Mouse (Mus musculus) heart, postnatal 4 days (tissue): Measurements from ENCODE around the gene Rtp4. TPM values are rescaled to one million over a fixed set of nuclear protein-coding genes. Genes with fewer than 3 reads are reported as not detected.

Experiments
- DNase-seq: peaks from one replicate; pipeline ENCODE4 v3.0.0; 2021
- total RNA-seq, 2 experiments: library from RNA; stranded (reverse); gene quantifications; 2 replicates each; pipeline ENCODE4 v1.2.3; 2021

Gene Rtp4
- total RNA-seq, 2 experiments from 2014 or later: 1.8 to 2.1 TPM

DNA sequence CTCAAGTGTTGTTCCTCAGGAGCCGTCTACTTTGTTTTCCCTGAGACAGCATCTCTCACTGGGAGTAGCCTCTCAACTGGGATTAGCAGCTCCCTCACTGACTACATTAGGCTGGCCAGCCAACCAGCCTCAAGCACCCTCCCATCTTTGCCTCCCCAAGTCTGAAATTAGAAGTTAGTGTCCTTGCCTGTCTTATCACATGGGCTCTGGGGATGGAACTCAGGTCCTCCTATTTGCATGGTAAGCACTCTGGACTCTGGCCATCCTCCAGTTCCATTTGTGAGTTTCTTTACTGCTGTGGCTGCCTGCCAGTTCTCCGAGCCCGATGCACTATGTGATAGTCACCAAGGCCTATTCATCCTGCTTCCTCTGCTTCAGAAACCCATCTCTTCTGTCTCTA is 4.3 kb upstream of the Rtp4 start:
- DNase-seq: peak; percentile 76

DNA sequence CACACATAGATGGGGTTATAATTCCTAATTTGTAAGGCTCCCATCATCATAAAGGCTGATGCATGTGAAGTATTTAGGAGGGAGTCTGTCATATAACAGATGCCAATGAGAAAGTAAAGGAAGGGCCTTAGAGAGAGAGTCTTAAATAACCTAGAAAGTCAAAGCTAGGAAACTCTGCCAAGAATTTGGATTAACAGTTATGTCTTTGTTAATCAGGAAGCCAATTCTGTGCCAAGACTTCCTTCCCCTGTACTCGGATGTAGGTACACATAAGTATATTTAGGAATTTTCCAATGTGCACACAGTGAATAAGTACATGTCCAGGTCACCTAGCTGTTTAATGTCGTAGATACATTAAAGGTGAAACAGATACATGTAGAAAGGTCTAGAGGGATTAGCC is 3.5 kb upstream of the Rtp4 start:
- DNase-seq: no peak

DNA sequence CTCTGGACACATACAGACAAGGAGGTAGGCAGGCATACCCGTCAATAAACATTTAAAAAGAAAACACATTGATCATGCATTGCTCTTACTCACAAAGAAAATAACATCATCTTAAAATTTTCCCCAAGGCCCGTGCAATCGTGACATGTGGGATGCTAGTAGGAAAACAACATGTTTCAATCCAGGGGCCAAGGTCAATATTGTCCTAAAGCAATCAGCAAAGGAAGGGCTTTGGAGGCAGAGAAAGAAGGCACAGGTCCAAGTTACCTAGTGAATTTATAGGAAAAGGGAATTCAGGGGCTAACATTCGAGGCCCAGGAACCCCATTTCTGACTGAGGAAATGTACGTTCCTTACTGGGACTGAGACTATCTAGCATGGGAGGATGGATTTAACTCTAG is 2.9 kb upstream of the Rtp4 start:
- DNase-seq: no peak

DNA sequence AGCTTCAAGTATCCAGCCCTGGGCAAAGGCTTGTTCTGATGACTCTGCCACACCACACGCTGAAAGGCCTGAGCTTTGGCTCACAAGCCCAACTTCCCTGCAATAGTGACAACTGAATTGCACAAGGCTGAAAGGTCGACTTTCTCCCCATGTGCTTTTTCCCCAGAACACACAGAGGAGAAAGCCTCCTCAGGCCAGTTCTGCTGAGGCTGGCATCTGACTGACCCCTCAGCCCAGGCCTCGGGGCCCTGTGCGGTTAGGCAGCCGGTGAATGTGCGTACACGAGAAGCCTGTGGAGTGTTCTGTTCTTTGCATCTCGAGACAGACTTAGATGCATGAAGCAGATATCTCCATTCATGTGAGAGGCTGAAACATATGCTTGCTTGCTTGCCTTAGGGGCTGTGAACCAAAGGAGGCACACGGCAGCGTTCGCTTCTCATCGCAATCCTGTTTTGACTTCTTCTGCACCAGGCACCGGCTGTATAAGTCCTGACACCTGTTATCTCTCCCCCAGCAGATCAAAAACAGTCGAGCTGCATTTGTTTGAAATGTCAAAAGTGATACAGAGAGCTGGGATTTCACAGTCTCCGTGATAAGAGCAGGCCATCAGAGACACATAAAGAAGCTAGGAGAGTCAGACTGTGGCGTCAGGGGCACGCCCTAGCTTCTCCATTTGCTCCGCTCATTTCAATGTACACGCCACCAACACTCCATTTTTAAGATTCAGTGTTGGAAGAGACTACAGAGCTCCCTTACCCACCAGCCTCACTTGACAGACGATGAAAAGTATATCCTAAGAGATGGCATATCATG is 2.1 kb upstream of the Rtp4 start:
- DNase-seq: no peak

DNA sequence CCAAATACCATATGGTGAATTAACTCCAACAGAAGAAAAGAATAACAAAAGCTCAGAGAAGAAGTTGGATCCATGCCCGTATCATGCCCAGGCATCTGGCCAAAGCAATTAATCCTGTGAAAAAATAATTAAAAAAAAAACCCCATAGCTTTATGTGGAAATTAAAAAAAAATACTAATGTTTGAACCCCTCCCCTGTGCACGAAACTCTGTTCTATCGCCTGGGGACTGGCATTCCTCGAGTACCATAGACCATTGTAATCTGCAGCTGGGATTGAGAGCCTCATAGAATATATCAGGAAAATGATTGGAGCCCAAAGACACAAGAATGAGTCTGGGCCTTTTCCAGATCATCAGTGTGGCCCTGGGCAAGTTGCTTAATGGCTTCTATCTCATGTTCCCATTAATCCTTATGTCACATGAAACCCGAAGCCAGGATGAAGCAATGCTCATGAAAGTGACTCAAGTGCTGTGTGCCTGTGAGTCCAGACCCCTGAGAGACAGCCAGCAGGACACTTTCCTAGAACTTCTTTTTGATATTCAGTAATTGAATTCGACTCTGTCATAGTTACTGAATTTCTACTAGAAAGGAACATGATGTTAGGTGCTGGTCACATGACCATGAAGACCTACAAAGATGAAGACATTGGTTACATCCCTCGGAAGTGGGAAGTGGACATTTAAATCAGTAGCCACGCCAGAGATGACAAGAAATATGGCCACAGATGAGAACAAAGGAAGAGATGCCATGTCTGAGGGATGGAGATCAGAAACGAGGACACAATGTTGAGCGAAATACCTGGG is 1.3 kb upstream of the Rtp4 start:
- DNase-seq: no peak

DNA sequence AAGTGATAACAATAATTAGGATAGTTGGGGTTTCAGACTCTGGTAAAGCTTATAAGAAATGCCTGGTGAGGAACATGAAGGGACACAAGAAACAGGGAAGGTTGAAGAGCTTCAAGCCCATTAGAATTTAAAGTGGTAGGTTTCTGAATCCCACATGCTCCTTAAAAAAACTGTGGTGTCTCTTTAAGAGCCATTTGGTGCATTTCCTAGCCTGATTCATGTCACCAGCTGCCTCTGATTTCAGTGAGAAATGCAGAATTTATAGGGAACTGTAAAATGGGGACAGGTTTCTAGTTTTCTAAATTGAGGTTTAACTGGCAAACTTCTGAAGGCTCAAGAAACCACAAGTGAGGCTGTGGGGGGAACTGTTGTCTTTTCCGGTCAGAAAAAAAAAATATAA is 320 bp upstream of the Rtp4 start:
- DNase-seq: no peak

DNA sequence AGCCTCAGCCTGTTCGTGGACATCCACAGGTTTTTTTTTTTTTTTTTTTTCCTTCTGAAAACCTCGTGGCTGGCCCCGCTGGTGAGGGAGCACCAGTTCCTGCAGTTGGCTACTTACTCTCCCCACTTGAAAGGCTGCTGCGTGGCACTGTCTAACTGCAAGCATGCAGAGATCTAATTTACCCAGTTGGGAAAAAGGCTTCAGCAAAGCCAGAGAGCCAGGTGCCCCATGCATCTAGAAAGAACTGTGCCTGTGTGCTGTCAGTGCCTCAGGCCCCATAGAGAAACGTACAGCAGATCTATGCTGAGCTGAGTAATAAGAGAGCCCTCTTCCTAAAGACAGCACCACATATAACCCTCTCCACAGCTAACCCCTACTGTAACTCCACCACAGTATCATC is 1.0 kb downstream of the Rtp4 start:
- no peak for DNase-seq

DNA sequence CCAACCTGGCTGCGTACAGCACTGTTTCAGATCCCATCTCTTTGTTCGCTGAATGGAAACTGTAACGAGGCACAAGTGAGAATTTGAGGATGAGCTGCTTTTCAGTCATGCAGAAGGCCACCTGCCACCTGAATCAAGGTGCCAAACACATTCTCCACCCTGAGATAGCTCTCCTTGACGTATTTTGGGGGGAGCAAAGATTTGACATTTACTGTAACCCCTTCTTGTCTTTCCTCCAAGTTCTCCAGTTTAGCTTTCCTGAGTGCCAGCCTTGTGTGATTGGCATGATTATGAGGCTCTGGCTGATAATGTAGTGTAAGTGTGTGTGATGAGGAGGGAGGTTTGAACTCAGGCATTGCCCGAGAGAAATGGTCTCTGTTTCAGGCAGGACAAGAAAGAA is 2.0 kb downstream of the Rtp4 start:
- DNase-seq: no peak

DNA sequence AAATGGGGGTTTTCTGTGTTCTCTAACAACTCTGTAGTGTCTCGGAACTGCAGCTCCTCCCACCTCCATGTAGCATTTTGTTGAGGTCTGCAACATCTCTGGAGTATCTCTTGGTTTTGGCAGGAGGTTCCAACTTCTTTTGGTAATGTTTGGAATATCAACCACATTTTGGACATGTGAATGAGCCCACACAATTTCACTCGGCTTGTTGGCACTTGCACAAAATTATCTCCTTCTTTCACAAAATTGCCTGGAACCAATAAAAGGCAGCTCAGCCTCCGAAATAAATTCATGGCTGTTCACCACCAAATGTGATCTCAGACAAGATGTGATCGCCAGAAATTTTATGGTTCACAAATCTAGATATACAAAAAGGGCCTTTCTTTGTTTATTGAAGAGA is 9.1 kb downstream of the Rtp4 start:
- DNase-seq: no peak

DNA sequence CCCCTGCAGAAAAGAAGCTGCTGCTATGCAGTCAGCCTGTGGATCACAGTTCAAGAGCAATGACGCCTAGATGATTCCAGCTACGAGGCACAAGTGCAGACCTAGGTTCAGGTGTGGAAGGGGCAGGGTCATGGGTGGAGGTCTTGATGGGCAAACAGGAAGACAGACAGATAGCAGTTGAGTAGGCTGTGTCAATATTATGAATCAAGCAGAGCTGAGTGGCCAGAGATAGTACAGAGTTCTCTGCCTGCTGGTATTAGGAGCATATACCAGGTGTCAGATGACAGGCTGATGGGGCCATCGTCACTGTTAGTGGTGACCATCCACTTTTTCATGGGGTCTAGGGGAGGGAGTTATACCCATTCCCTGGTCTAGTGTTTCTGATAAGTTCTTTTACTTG is 13.6 kb downstream of the Rtp4 start:
- DNase-seq: no peak

DNA sequence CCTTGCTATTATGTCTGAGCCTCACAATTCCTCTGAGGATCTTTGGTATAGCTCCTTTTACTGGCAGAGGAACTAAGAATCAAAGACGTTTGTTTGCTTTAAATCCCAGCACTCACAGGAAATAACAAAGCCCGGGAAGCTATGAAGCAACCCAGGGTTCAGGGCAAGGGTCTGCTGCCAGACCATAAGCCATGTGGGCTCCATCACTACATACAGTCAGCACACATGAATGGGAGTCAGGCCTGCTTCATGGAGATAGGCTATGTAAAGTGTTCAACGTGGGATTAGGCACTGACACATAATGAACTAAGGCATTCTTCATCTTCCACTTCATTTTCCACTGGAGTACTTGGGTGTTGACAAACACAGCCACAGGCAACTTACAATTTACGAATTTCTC is 21.0 kb downstream of the Rtp4 start:
- DNase-seq: no peak

DNA sequence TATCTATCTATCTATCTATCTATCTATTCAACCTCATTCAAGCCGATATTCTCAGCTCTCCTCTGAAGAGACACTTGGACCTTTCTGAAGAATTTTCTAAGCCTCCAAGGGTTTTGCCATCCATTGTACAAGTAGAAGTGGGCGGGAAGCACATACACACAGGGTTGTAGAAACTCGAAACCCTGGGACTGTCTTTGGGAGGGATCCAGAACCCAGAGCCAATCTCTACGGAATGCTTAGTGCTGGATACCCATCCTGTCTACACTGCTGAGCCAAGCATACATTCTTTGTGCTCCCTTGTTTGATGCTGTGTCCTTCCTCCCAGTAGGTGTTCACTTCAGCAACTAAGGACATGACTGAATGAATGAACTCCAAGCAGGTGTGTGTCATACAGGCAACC is 22.8 kb downstream of the Rtp4 start:
- DNase-seq: no peak

DNA sequence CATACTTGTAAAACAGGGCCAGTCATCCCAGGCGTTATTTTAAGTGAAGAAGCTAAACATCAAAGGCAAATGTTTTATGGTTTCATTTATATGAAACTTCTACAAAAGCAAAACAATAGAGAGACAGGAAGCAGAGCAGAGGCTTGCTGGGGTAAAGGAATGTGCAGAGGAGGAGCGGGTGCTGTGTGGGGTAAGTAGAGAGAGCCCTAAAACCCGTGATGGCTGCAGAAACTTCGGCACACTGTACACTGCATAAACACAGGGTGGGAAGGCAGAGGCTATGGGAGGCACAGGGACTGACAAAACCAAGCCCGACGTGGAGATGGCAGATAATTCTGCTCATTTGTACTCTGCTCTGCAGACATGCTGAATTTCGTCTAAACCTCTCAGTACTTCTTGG is 24.3 kb downstream of the Rtp4 start:
- DNase-seq: no peak

DNA sequence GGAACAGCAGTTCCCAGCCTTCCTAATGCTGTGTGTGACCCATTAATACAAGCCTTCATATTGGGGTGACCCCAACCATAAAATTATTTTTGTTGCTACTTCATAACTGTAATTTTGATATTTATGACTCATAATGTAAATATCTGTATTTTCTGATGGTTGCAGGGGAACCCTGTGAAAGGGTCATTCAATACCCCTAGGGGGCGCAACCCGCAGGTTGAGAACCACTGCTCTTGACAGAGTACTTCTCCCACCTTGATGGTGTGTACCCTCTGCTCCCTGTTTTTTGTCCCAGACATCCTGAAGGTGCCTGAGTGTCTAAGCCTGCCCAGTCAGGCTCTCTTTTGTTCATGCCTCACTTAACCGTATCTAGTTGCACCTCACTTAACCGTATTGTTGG is 27.7 kb downstream of the Rtp4 start:
- DNase-seq: no peak

DNA sequence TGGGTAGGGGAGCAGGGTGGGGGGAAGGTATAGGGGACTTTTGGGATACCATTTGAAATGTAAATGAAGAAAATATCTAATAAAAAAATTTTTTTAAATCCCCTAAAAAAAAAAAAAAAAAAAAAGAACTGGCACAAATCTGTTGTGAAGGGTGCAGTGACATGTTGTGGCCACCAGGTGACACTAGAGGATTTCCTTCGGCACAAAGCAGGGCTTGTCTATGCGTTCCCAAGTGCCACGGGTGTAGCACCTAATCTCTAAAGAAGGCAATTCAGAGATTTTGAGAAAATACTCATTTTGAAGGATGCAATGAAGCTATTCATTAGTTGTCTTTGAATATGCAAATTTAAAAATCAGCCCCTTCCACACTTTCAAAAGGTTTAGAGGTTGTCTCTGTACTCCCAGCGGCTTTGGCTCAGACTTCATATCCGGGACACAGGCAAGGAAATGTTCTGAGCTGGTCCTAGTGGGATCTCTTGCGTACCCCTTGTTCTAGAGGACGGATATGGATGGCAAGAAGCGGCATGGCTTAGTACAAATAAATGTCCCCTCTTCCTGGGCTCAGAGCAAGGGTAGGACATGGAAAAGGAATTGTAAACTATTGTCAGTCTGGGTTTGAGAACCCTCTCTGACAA is 30.4 kb downstream of the Rtp4 start:
- DNase-seq: peak; percentile 69

DNA sequence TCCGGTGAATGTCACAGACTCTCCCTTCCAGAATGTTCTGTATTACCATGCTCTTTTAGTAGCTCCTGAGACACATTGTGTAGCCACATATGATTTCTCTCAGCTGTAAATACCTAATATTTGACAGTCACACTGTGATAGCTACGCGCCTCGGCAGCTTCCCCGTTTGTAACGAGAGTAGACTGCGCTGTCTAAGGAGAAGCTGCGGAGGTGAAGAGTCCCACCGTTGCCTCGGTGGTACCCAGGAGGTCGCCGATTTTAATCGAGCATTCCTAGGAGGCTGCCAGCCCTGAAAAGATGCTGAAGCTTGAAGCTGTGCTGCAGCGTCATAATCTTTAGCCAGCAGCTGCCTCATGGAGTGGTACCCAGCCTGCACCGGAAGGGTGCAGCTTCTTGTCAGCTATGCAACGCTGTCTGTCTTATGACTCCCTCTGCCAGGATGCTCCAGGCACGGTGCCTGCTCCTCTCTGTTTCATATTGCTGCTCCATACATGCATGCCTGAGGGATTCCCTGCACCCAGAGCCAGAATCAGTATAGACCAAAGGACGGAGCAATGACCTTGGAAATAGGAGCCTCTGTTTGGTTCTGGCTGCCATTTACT is 31.0 kb downstream of the Rtp4 start:
- DNase-seq: no peak

DNA sequence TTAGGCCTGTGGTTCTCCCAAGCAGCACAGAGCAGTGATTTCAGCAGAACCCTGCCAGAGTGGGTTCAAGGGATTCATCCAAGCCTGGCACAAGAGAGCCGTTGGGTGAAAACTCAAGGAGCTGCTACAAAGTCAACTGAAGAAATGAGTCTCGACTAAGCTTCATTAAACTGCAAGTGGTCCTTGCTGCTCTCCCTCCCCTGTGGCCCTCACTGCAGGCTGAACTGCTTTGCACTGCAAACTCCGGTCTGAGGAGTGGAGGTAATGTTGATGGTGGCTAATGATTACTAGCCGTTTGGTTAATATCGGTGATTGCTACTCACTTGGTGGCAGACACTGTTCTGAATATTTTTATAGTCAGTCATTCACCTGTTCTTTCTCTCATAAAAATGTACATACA is 34.6 kb downstream of the Rtp4 start:
- DNase-seq: no peak

DNA sequence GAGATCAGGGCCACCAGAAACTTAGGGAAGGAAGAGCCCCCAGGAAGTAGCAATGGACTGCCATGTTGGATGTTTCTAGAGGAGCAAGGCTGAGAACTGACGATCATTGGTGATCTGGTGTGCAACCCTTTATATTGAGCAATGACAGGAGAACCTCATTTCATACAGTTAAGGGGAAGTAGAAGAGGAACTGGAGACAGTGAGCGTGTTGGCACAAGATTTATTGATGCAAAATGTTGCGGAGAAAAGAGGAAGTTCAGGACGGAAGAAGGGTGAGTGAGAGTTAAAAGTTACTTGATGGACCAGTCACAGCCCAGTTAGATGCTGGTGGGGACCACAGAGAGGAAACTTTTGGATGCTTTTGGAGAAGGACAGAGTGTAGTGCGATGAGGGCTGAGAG is 37.1 kb downstream of the Rtp4 start:
- no peak for DNase-seq

DNA sequence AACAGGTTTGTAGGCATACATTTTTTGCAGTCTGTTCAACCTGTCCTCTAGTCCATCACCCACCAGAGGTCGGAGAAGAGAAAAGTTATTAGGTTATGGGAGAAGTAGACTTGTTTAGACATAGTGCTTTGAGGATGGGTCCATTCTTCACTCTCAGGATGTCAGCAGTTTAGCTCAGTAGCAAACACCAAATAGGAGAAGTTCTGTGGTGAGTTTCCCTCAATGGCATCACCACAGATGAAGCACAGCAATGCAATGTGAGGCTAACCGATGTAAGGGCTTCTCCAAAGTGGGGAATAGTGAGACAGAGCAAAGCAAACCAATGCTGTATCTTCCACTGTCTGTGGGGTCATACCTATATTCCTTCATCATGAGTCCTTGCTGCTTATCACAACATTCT is 37.6 kb downstream of the Rtp4 start:
- no peak for DNase-seq

DNA sequence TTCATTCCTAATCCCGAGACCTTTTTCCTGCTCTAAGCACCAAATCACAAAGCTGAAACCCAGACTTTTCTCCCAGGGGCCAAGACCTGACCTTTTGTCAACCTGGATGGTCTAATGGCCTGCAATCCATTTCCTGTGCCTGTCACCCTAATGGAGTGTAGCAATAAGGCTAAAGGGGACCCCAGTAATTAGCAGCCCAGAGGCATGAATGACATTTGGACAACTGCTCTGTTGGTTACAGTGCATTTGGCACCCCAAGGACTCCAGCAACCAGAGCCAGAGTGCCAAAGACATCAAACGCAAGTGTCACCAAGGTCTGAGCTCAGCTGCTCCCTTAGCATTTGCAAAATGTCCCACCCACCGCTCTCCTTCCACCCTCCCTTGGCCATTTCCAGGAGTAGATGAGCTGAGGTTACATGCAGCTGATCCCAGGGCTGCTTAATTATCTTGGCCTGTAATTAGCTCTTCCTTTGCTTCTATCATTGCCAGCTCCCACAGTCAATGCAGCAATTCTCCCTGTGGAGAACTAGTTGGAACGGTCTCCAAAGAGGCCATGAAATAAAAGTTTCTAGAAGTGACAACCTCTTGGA is 48.4 kb downstream of the Rtp4 start:
- no peak for DNase-seq

DNA sequence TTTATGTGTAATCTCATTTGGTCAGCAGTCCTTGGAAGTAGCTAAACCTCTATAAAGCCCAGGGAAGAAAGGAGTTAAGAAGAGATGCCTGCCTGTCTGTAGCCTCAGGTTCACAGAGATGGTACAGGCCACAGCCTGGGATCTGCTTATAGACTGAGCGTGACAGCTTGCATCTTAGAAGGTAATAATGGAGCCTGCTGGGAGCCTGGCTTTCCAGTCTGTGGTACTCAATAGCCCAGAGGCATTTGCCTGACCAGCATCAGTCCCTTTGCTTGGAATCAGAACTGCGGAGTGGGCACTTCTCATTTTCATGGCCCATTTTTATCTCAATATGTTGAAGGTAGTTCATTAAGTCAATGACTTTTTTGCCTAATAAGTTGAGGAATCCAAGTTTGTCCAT is 54.5 kb downstream of the Rtp4 start:
- DNase-seq: no peak
